Mouse (Mus musculus) forebrain, embryonic 14.5 days (tissue): Measurements from ENCODE around the gene Ybx2. TPM values are rescaled to one million over a fixed set of nuclear protein-coding genes. Genes with fewer than 3 reads are reported as not detected.
A peak's percentile ranks its signal among the peaks of the same experiment; 100 is the strongest.

Experiments used
- ATAC-seq: fragments of 200-750 bp; cut with Nextera tagmentation; 2 replicates; pipeline ENCODE4 v1.8.0; 2017; ENCODE audit warnings: mild to moderate bottlenecking, moderate library complexity
- DNase-seq: peaks from one replicate; pipeline ENCODE4 v3.0.0-alpha.2; 2015; ENCODE audit warnings: low spot score
- H3K27ac ChIP-seq: fragments of 300-500 bp; sonication (generic); 2 replicates; pipeline ENCODE4 v1.5.1; 2014; ENCODE audit warnings: low read depth, mild to moderate bottlenecking, control low read depth, low read length, moderate library complexity
- H3K27me3 ChIP-seq: fragments of 300-500 bp; sonication (generic); replicated peaks from 2 replicates; pipeline ENCODE4 v1.6.1; 2014; ENCODE audit warnings: low read length, control low read depth, mixed read lengths; ENCODE audit not compliant: control insufficient read depth, insufficient read depth
- H3K36me3 ChIP-seq: fragments of 300-500 bp; sonication (generic); 2 replicates; pipeline ENCODE4 v1.6.1; 2014; ENCODE audit warnings: low read length, control low read depth; ENCODE audit not compliant: control insufficient read depth, insufficient read depth
- H3K4me1 ChIP-seq: fragments of 300-500 bp; sonication (generic); 2 replicates; pipeline ENCODE4 v1.6.1; 2014; ENCODE audit warnings: antibody characterized with exemption, low read length, control low read depth; ENCODE audit not compliant: control insufficient read depth, insufficient read depth
- H3K4me2 ChIP-seq: fragments of 300-500 bp; sonication (generic); 2 replicates; pipeline ENCODE4 v1.6.1; 2014; ENCODE audit warnings: mild to moderate bottlenecking, control low read depth, low read length
- H3K4me3 ChIP-seq: fragments of 300-500 bp; sonication (generic); 2 replicates; pipeline ENCODE4 v1.5.1; 2014; ENCODE audit warnings: low read depth, low read length, control low read depth
- H3K9ac ChIP-seq: fragments of 300-500 bp; sonication (generic); 2 replicates; pipeline ENCODE4 v1.6.1; 2014; ENCODE audit warnings: mild to moderate bottlenecking, low read length, control low read depth, moderate library complexity
- H3K9me3 ChIP-seq: fragments of 300-500 bp; sonication (generic); replicated peaks from 2 replicates; pipeline ENCODE4 v1.6.1; 2016; ENCODE audit warnings: low read length, control low read depth, mixed read lengths; ENCODE audit not compliant: control insufficient read depth
- WGBS: fragments of 180-500 bp; shearing (Covaris S2); extraction: QIAGEN DNeasy Blood & Tissue Kit; methylation state at CpG from one replicate; pipeline ENCODE4 v1.1.7; 2014; 5-methylcytosine and 5-hydroxymethylcytosine counted together
- microRNA-seq: library from miRNA; unstranded; fragments of <30 nt; microRNA quantifications from one replicate; pipeline ENCODE4, GENCODE M21; 2016
- polyA plus RNA-seq: library from polyadenylated mRNA; unstranded; fragments of >200 nt; fragmentation: Nextera tagmentation; extraction: Ambion mirVana; gene quantifications from 2 replicates; pipeline ENCODE4 v1.2.1, GENCODE M21; 2014

Ybx2 gene
- polyA plus RNA-seq, 1 experiment from 2014 or later, result 4.0 TPM

GRCm38 (mm10) chr11:69982877-69983276, 47.3 kb downstream of the Ybx2 start:
- peaks cover 41% of the 10 kb centered on the region for H3K36me3 ChIP-seq
- H3K27ac ChIP-seq, result no peak overlapping the region
- H3K9ac ChIP-seq, result peak overlapping the region; percentile 99
- H3K4me3 ChIP-seq, result 0 out of 2 replicates have a peak overlapping the region, but pooled peaks have one; percentile 2
- no peak for DNase-seq
- no peaks in the 10 kb centered on the region for H3K27me3 ChIP-seq
- ATAC-seq, result no peak
- WGBS, result 21% methylated on average over 5 of the region's 5 CpGs
- H3K4me1 ChIP-seq, result peaks cover 23% of the 10 kb centered on the region
- peak overlapping the region; percentile 88 for H3K4me2 ChIP-seq
- H3K9me3 ChIP-seq, result no peaks in the 10 kb centered on the region

GRCm38 (mm10) chr11:69983377-69983776, 47.8 kb downstream of the Ybx2 start:
- Histone ChIP-seq H3K9ac (0 out of 2 replicates have a peak overlapping the region, but pooled peaks have one; percentile 99), H3K9me3 (no peaks in the 10 kb centered on the region), H3K4me1 (peaks cover 23% of the 10 kb centered on the region), H3K4me2 (peak overlapping the region; percentile 88), H3K36me3 (peaks cover 46% of the 10 kb centered on the region), H3K27me3 (no peaks in the 10 kb centered on the region), H3K4me3 (0 out of 2 replicates have a peak overlapping the region, but pooled peaks have one; percentile 2), H3K27ac (no peak overlapping the region)
- ATAC-seq, result no peak
- no peak for DNase-seq
- 86% methylated on average over 4 of the region's 4 CpGs for WGBS

GRCm38 (mm10) chr11:69984431-69984830, 48.8 kb downstream of the Ybx2 start:
- Histone ChIP-seq H3K27ac (no peak overlapping the region), H3K9me3 (no peaks in the 10 kb centered on the region), H3K4me1 (peaks cover 20% of the 10 kb centered on the region), H3K9ac (no peak overlapping the region), H3K27me3 (no peaks in the 10 kb centered on the region), H3K36me3 (peaks cover 54% of the 10 kb centered on the region), H3K4me2 (no peak overlapping the region), H3K4me3 (no peak overlapping the region)
- WGBS, result 94% methylated on average over 8 of the region's 8 CpGs
- DNase-seq (no peak), ATAC-seq (no peak)

GRCm38 (mm10) chr11:69989949-69990348, 54.4 kb downstream of the Ybx2 start:
- no peak overlapping the region for H3K27ac ChIP-seq
- no peak overlapping the region for H3K9ac ChIP-seq
- ATAC-seq (no peak), DNase-seq (no peak)
- peaks cover 71% of the 10 kb centered on the region for H3K36me3 ChIP-seq
- peaks cover 8% of the 10 kb centered on the region for H3K4me1 ChIP-seq
- H3K27me3 ChIP-seq, result no peaks in the 10 kb centered on the region
- no peaks in the 10 kb centered on the region for H3K9me3 ChIP-seq
- H3K4me2 ChIP-seq, result no peak overlapping the region
- 87% methylated on average over 8 of the region's 8 CpGs for WGBS
- H3K4me3 ChIP-seq, result no peak overlapping the region

Small RNA genes lying within 50 kb of the gene (microRNA-seq; reads per million reads assigned to microRNA genes)
- not detected for gene Gm44349

Other genes with a start within 250 kb of the Ybx2 start
- 2.2 and 2.7 TPM in 2 replicates for gene Tnfsf12, start 239.9 kb upstream of the Ybx2 start, polyA plus RNA-seq
- 1.5 and 1.6 TPM in 2 replicates for gene Tnfsfm13, start 239.7 kb upstream of the Ybx2 start, polyA plus RNA-seq
- 21.1 and 21.3 TPM in 2 replicates for gene Polr2a, start 177.2 kb upstream of the Ybx2 start, polyA plus RNA-seq
- gene Slc35g3, start 173.8 kb upstream of the Ybx2 start, polyA plus RNA-seq, result 0.56 TPM in 1 of 2 replicates, not detected in the other
- gene Zbtb4, start 169.9 kb upstream of the Ybx2 start, polyA plus RNA-seq, result 2.1 and 2.8 TPM in 2 replicates
- 0.68 and 1.4 TPM in 2 replicates for gene Chrnb1, start 139.9 kb upstream of the Ybx2 start, polyA plus RNA-seq
- 2.9 and 3.0 TPM in 2 replicates for gene Fgf11, start 133.9 kb upstream of the Ybx2 start, polyA plus RNA-seq
- gene Tmem102, start 130.2 kb upstream of the Ybx2 start, polyA plus RNA-seq, result 0.15 and 0.52 TPM in 2 replicates
- not detected in 2 replicates for gene Gm39566, start 120.5 kb upstream of the Ybx2 start, polyA plus RNA-seq
- not detected in 2 replicates for gene Spem2, start 117.3 kb upstream of the Ybx2 start, polyA plus RNA-seq
- 0.39 TPM in 1 of 2 replicates, not detected in the other for gene Spem1, start 113.6 kb upstream of the Ybx2 start, polyA plus RNA-seq
- gene Nlgn2, start 98.0 kb upstream of the Ybx2 start, polyA plus RNA-seq, result 15.7 and 18.4 TPM in 2 replicates
- 307 and 386 TPM in 2 replicates for gene Tmem256, start 97.3 kb upstream of the Ybx2 start, polyA plus RNA-seq
- gene Plscr3, start 89.4 kb upstream of the Ybx2 start, polyA plus RNA-seq, result 44.3 and 49.0 TPM in 2 replicates
- gene Tnk1, start 77.1 kb upstream of the Ybx2 start, polyA plus RNA-seq, result 0.32 TPM in 1 of 2 replicates, not detected in the other
- not detected in 2 replicates for gene Tmem95, start 57.8 kb upstream of the Ybx2 start, polyA plus RNA-seq
- gene Kctd11, start 54.4 kb upstream of the Ybx2 start, polyA plus RNA-seq, result 1.1 and 1.2 TPM in 2 replicates
- 0.10 and 0.17 TPM in 2 replicates for gene Acap1, start 40.3 kb upstream of the Ybx2 start, polyA plus RNA-seq
- 15.0 and 18.6 TPM in 2 replicates for gene 2810408A11Rik, start 34.8 kb upstream of the Ybx2 start, polyA plus RNA-seq
- gene Neurl4, start 34.7 kb upstream of the Ybx2 start, polyA plus RNA-seq, result 16.7 and 23.8 TPM in 2 replicates
- gene Gps2, start 21.9 kb upstream of the Ybx2 start, polyA plus RNA-seq, result 62.9 and 67.8 TPM in 2 replicates
- gene Eif5a, start 13.8 kb upstream of the Ybx2 start, polyA plus RNA-seq, result 1,251 and 1,277 TPM in 2 replicates
- 5.5 and 6.7 TPM in 2 replicates for gene Slc2a4, start 12.4 kb downstream of the Ybx2 start, polyA plus RNA-seq
- gene Cldn7, start 29.0 kb downstream of the Ybx2 start, polyA plus RNA-seq, result not detected in 2 replicates
- gene Ctdnep1, start 45.4 kb downstream of the Ybx2 start, polyA plus RNA-seq, result 24.0 and 26.1 TPM in 2 replicates
- gene Elp5, start 46.7 kb downstream of the Ybx2 start, polyA plus RNA-seq, result 189 and 203 TPM in 2 replicates
- gene Gabarap, start 55.3 kb downstream of the Ybx2 start, polyA plus RNA-seq, result 701 and 779 TPM in 2 replicates
- gene Phf23, start 60.0 kb downstream of the Ybx2 start, polyA plus RNA-seq, result 49.4 and 49.6 TPM in 2 replicates
- gene Dvl2, start 64.8 kb downstream of the Ybx2 start, polyA plus RNA-seq, result 19.7 and 25.7 TPM in 2 replicates
- 53.3 and 58.4 TPM in 2 replicates for gene Acadvl, start 79.6 kb downstream of the Ybx2 start, polyA plus RNA-seq
- gene Dlg4, start 81.1 kb downstream of the Ybx2 start, polyA plus RNA-seq, result 19.3 and 21.0 TPM in 2 replicates
- 2.0 and 2.1 TPM in 2 replicates for gene Asgr1, start 118.3 kb downstream of the Ybx2 start, polyA plus RNA-seq
- not detected in 2 replicates for gene Asgr2, start 156.8 kb downstream of the Ybx2 start, polyA plus RNA-seq
- gene Mgl2, start 194.5 kb downstream of the Ybx2 start, polyA plus RNA-seq, result 0.72 and 1.1 TPM in 2 replicates
- 0.63 and 0.97 TPM in 2 replicates for gene Clec10a, start 220.4 kb downstream of the Ybx2 start, polyA plus RNA-seq